Mouse (Mus musculus) testis, postnatal 10 days (tissue): Measurements from ENCODE around the gene Dedd.

Source experiments
- DNase-seq: peaks from one replicate; pipeline ENCODE4 v3.0.0; 2021; ENCODE audit warnings: low spot score

Gene Dedd

DNA sequence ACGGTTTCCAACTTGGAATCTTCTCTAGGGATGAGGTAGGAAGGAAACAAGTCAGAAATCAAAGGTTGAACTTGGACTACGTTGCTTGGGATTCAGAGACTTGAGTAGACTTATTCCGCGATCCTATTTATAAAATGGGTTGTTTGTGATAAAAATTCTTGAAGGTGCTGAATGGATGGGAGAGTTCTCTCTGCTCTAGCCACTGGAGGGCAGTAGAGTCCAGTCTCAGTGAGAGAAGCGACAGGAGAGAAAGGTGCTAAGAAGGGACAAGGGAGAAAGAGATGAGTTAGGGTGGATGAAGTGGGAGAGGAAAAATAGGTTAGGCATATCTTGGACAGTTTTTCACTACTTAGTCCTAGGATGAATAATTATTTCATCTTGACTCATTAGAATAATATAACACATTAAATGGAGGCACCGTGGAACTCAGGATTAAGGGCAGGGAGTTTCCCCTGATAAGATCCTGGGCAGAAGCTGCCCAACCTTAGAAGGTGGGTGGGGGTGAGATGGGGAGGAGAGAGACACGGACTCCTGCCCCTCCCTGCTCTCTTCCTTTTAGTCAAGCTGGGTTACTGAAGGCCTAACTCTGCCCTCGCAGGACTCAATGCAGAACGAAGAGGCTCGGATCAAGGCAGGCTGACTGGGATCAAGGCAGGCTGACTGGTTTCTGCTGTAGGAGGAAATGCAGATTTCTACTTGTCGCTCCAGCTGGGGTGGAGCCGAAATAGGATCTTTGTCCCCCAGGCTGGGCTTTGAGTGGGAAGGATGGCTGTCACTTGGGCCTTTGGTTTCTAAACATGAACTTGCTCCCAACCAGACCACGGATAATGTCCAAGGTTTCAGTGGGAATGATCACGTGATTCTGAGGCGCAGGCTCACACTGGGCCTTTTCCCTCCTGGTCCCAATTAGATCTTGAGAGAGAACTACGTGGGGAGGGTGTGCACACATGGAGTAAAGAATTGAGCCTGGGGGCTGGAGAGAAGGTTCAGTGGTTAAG lies 32.5 kb downstream of the Dedd start:
- peak; percentile 77 for DNase-seq

DNA sequence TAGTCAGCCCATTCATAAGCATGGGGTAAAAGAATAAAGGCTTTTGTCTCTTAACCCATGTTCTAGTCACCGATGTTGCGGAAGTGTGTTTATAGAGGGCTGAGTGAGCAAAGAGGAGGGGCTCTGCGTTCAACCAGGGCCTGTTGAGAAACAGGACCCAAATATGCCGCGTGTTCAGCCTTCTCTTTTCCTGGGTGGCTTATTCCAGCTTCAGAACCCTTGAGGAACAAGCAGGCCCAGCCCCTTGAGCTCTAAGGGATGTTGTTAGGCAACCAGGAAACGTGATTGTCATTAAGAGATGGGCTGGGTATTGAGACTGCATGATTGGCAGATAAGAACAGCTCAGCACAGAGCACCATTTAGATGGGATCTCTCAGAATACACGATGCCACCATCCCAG lies 37.0 kb downstream of the Dedd start:
- no peak for DNase-seq

DNA sequence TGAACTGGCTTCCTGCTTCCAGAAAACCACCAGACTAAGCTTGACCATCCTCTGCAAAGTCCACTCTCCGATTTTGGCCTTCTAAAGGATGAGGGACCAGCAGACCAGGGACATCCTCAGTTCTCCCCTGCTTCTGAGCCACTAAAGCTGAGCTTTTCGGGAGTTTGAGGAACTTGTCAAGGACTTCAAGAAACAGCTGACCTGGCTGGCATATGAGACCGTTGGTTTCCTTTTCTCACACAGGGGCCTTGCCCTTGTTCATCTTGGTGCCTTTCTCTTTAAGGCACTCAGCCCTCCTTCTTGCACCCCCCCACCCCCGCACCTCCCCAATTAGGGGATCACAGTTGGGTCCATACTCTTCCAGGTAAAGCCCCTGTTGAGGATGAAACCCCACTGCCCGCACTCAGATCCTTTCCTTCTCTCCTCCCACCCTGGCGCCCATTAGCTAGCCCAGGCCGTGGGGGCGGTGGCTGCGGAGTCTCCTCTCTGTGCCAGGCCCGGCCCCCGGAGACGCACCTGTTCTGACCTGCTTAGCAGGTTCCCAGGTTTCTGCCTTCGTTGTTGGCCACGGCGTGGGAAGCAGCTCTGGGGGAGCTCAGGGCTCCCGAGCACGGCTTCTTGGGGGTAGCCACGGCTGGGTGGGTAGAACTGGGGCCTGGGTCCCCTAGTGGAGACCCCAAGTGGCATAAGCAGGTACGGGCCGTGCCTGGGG lies 41.1 kb downstream of the Dedd start, which contains the start of gene Nectin4:
Gene Nectin4 (plus strand): TSS at position 255 of the 712 bp plus-strand sequence.
- DNase-seq, result no peak

DNA sequence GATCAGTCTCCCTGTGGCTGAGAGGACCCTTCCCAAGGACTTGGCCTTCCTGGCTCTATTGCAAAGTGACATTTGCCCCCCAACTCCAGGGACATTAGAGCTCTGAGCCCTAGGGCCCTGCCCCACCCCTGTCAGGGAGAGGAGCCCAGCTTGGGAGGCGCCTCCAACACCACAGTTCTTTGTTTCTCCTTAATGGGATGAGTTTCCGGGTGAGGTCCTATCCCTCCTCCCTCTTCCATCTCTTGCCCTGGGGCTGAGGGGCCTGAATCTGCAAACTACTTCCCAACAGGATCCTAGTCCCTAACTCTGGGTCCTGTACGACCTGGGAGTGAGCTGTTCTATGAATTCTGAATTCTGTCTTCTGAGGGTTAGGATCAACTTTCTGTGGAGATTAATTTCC lies 43.9 kb downstream of the Dedd start:
- DNase-seq, result no peak

DNA sequence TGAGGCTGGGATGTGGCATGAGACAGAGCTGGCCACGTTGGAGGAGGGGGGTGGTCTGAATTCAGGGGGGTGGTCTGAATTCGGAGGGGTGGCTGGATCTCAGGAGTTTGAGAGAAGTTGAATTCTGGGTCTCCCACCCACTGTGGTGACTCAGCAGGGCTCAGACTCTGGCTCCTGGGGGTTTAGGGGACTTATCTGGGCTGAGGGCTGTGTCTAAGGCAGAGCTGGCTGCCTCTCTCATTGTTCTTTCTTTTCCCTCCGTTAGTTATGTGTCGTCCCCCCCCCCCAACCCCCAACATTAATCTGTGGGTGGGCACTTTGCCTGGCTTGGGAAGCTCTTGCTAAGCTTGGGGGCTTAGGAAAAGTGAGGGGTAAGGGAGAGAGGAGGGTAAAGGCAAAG lies 45.0 kb downstream of the Dedd start:
- no peak for DNase-seq

DNA sequence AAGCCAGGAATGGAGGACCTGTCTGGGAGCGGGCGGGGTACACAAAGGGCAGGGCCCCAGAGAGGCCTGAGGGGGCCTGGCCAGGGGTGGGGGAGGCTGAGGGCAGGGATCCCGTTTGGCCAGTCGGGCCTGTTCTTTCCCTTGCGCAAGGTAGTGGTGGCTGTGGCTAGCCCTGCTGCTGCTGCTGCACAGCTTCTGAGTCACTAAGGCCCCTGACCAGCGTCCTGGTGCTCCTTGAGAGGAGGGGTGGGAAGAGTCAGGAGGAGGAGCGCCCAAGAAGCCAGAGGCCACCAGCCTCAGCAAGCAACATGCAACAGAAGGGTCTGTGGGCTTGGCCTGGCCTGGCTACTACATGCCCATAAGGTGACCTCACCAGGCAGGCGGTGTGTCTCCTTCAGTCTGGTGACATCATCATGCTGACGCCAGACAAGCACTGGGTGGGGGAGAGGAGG lies 46.7 kb downstream of the Dedd start:
- no peak for DNase-seq

DNA sequence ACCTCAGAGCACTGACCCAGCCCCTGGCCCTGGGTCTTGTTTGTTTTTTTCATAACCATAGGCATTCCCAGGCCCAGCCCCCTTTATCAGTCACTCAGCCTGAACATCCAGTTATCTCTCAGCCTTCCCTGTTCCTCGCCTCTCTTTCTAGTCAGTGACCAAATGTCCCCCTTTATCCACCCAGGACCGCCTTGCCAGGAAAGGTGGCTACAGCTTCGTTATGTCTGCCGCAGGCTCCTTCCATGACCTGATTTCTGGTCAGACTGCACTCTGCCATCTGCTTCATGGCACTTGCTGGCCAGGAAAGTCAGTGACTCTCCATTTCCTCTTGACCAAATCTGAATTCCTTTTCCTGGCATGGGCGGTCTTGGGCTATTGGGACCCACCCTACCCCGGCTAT lies 49.4 kb downstream of the Dedd start:
- DNase-seq, result no peak

DNA sequence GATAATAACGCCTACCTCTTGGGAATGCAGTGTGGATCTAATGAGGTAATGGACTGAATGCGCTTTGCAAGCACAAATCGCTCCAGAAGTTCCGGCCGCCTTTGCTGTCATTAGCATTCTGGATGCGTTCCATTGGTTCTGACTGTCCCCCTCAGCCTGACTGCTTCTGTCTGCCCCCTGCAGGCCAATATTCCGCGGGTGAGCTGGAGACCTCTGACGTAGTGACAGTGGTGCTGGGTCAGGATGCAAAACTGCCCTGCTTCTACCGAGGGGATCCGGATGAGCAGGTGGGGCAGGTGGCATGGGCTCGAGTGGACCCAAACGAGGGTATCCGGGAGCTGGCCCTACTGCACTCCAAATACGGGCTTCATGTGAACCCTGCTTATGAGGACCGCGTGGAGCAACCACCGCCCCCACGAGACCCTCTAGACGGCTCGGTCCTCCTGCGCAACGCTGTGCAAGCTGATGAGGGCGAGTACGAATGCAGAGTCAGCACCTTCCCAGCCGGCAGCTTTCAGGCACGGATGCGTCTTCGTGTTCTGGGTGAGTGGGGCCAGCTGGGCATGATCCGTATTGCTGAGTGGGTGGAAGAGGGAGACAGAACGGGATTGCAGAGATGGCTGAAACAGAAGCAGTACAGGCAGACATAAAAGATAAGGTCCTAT lies 51.1 kb downstream of the Dedd start:
- DNase-seq, result peak; percentile 84

DNA sequence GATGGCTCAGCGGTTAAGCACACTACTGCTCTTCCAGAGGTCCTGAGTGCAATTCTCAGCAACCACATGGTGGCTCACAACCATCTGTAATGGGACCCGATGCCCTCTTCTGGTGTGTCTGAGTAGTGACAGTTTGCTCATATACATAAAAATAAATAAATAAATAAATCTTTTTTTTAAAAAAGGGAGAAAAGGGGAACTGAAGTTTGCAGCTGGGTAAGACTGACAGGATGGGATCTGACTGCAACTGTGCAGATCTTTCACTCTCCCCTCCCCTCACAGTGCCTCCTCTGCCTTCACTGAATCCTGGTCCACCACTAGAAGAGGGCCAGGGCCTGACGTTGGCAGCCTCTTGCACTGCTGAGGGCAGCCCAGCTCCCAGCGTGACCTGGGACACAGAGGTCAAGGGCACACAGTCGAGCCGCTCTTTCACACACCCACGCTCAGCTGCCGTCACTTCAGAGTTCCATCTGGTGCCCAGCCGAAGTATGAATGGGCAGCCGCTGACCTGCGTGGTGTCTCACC lies 53.2 kb downstream of the Dedd start:
- no peak for DNase-seq

DNA sequence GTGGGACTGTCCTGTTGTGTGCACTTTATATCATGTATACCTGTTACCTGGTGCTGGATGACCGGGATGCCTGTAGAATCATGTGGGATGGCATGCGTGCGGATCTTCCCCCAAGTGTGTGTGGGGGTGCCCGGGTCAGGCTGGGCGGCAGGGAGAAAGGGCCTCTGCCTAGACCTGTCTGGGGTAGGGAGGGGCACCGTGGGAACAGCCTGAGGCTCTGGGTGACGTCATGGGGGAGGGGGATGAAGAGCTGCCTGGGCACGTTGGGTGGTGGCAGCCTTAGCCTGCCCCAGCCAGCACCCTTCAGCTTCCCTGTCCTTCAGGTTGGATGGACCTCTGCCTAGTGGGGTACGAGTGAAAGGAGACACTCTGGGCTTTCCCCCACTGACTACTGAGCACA lies 55.4 kb downstream of the Dedd start:
- DNase-seq, result no peak

DNA sequence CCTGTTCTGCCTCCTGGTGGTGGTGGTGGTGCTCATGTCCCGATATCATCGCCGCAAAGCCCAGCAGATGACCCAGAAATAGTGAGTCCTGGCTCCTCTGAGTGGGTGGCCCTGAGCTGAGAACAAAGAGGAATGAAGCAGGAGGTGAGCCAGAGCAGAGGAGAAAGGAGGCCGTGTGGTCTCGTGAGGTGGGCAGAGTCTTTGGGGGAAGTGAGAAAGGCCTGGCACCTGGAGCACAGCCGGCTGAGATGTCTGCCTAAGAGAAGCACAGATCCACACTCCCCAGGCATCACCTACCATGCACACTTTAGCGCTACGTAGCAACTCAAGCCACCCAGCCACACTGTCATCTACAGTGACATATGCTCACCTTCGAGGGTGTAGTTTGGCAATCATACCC lies 56.2 kb downstream of the Dedd start:
- no peak for DNase-seq

DNA sequence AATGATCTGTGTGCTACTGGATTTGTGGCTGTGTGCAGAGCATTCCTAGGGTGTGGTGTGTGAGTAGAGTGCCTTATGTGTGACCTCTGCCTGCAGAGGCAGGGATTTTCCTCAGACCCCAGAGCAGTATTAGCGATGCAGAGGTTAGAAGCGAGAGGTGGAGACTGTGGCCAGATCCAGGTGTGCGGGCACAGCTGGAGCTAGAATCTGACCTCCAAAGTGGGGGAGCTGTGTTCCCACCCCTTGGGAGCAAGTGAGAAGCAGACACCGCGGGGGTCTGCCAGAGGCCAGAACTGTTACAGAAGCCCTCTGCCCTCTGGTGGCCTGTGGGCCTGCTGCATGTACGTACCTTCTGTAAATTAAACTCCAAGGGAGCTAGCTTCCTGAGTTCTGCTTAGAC lies 58.2 kb downstream of the Dedd start:
- DNase-seq, result no peak

DNA sequence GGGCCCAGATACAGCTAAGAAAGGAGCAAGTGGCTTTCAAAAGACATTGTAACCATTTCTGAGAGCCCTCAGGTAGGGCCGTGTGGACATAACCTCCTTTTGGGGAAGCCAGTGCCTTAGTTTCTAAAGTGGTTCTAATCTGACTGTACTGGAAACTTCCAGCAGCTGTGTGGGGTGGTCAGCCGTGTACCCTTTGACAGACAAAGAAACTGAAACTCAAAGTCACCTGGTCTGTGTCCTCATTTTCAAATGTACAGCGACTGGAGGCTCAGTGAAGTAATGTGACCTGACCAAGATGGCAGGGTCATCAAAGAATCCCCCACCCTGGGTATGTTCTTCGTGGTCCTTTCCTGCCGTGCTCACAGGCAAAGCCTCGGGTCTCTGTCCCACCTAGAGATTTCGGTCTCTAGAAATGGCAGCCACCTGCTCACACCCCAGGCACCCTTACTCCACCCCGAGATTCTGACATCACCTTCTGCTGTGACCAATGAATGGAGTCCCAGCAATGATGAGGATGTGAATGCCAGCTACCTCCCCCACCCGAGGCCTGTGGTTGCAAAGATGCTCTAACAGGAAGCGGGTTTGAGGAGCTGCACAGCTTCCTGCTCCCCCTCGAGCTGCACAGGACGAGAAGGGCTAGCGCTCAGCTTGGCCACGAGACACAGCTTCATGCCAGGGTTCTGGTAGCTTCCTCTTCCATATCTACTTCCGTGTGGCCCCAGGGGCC lies 59.6 kb downstream of the Dedd start, which contains the start of gene Arhgap30:
Gene Arhgap30 (plus strand): TSS at position 579 of the 727 bp plus-strand sequence.
- DNase-seq, result no peak

DNA sequence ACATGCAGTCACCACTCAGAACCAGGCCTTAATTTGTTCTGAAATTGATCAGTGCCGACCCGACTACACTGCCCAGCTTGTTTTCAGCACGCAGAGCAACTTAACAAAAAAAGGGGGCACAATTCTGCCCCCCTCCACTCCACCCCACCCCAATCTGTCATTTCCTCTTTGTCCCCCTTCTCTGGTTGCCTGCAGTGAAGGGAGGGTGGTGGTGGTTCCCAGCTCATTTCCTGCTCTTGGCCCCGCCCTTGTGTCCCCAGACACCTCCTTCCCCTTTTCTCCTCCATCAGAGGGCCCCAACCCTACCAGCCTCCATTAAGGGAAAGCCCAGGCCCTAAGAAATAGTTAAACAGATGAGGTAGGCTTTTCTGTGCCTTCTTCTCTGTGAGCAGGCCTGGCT lies 61.2 kb downstream of the Dedd start:
- DNase-seq, result no peak
